Mouse (Mus musculus): ENCODE measurements around the gene Ppp6r2. TPM values are rescaled to one million over a fixed set of nuclear protein-coding genes. Genes with fewer than 3 reads are reported as not detected.

Ppp6r2 gene
- polyA plus RNA-seq, 2 experiments = 15.3 to 17.7 TPM

DNA sequence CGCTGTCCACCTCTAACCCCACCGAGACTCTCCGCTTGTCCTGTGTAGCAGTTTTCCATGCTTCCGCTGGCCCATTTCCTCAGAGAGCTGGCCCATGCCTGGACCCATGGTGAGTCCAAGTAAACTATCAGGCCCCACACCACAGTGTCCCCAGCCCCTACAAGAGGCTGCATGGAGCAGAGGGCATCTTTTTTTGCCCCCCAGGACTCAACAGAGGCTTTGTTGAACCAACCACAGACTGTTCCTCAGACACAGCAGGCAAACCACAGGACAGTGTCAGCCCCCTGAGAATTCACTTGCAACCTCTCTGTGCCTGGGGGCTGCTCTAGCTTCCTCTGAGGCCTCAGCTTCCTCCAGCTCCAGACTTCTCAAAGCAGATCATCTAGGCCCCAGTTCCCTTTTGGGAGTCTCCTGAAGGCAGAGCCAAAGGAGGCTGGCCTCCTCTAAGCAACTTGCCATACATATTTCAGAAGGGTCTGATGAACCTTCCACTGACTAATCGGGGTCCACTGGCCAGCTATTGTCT, 39.8 kb upstream of the Ppp6r2 start:
- Histone ChIP-seq H3K9me3 (ENCODE audit: control insufficient read depth, low read length) (no peaks in the 10 kb centered on the region), H3K4me3 (ENCODE audit: insufficient read depth in 1 of 2, low read depth in 2 of 2, low read length in 2 of 2) (no peak overlapping the region), H3K4me1 (replicated peaks; ENCODE audit: control insufficient read depth in 2 of 2, insufficient read depth in 2 of 2, low read length in 1 of 2) (peaks cover 0 to 19% of the 10 kb centered on the region in 2 experiments; a peak in 3 of 4 replicates), H3K27me3 (ENCODE audit: control insufficient read depth, insufficient read depth, low read length) (peaks cover 22% of the 10 kb centered on the region), H3K27ac (no peak overlapping the region), H3K36me3 (replicated peaks; ENCODE audit: control insufficient read depth, insufficient read depth, low read depth) (no peaks in the 10 kb centered on the region), H3K9ac (replicated peaks) (no peak overlapping the region), H3K4me2 (ENCODE audit: low read depth) (no peak overlapping the region)
- 70% methylated on average over 5 of the region's 5 CpGs for WGBS (ENCODE audit: insufficient replicate concordance)
- DNase-seq (ENCODE audit: low read depth in 3 of 3, low spot score in 3 of 3) (no peak), ATAC-seq (ENCODE audit: insufficient read depth) (no peak)
- TF ChIP-seq CTCF (IDR thresholded peaks at IDR 0.05; ENCODE audit: low read depth) (no peak), EP300 (IDR thresholded peaks at IDR 0.05; ENCODE audit: low read depth) (no peak)

DNA sequence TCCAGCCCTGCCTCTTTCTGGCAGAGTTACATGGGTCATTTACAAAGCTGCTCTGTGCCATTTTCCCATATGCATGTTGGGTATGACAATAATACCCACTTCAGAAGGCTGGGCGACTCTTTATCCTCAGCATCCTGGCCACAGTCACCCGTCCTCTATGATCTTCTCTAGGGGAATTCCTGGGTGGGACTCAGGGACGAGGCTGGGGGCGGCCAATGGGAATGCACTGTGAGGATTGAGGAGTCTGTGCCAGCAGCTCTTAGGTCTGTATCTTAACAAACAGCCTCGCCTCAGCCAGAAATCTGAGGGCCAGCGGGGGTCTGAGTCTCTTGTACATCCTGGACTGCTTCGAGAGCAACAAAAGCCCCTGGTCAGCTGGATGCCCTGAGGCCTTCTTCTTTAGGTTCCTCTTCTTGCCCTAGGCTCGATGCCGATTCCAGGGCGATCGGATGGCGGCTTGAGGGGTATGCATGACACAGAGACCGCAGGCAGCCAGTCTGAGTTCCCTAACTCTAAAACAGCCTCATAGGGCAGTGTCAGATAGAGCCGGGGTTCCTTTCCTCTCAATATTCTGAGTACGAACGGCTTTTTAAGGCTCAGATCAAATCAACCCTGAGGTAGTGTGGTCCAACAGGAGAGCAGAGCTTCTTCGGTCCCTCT, 38.9 kb upstream of the Ppp6r2 start:
- H3K9me3 ChIP-seq (ENCODE audit: control insufficient read depth, low read length) = no peaks in the 10 kb centered on the region
- H3K27me3 ChIP-seq (ENCODE audit: control insufficient read depth, insufficient read depth, low read length) = peaks cover 22% of the 10 kb centered on the region
- H3K4me3 ChIP-seq (ENCODE audit: insufficient read depth in 1 of 2, low read depth in 2 of 2, low read length in 2 of 2) = peak overlapping the region; percentile 38 to 55
- peak overlapping the region; percentile 68 for H3K4me2 ChIP-seq (ENCODE audit: low read depth)
- no peak overlapping the region for H3K27ac ChIP-seq
- no peak overlapping the region; the same call in 1 of the 2 replicates for H3K9ac ChIP-seq (replicated peaks)
- H3K36me3 ChIP-seq (replicated peaks; ENCODE audit: control insufficient read depth, insufficient read depth, low read depth) = no peaks in the 10 kb centered on the region
- peaks cover 0 to 27% of the 10 kb centered on the region in 2 experiments; a peak in 3 of 4 replicates for H3K4me1 ChIP-seq (replicated peaks; ENCODE audit: control insufficient read depth in 2 of 2, insufficient read depth in 2 of 2, low read length in 1 of 2)
- ATAC-seq (ENCODE audit: insufficient read depth) (no peak), DNase-seq (ENCODE audit: low read depth in 3 of 3, low spot score in 3 of 3) (no peak)
- TF ChIP-seq CTCF (IDR thresholded peaks at IDR 0.05; ENCODE audit: low read depth) (no peak), EP300 (IDR thresholded peaks at IDR 0.05; ENCODE audit: low read depth) (no peak)
- WGBS (ENCODE audit: insufficient replicate concordance) = 31% methylated on average over 17 of the region's 17 CpGs

DNA sequence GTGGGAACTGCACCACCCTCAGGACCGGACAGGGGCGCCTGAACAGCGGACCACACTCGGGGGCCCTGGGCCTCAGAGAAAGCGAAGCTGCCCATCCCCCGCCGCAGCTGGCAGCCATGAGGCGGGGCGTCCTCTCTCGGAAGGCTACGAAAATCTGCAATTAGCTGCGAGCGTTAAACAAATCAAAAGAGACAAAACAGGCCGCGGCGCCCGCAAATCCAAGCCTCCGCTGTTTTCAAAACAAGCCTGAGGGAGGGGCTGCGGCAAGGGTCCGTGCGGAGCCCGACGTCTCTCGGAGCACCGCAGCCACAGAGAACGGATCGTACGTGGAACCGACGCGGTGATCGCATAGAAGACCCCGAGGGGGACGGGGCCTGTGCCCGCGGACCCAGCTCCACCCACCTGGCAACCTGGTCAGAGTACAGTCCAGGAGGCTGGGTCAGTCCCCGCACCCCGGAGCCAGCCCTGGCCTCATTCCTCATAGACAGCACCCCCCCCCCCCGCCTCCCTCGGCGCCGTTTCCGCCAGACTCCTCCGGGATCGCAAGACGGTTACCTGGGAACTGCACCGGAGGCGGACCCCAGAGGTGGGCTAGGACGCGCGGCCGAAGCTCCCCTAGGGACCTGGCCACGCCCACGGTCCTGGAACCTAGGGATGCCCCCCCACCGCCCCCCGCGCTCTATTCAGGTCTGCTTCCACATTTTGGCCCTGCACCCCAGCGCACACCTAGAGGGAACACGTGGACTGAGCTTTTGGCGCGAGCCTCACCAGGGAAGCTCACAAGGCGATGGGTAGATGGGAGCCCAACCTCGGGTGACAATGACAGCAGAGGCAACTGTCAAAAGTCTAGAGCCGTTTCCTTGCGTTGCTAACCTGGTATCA, 38.1 kb upstream of the Ppp6r2 start:
- no peak for DNase-seq (ENCODE audit: low read depth in 3 of 3, low spot score in 3 of 3)
- H3K4me3 ChIP-seq (ENCODE audit: insufficient read depth in 1 of 2, low read depth in 2 of 2, low read length in 2 of 2) = peak overlapping the region; percentile 38 to 55
- H3K27ac ChIP-seq = no peak overlapping the region
- H3K27me3 ChIP-seq (ENCODE audit: control insufficient read depth, insufficient read depth, low read length) = peaks cover 22% of the 10 kb centered on the region
- H3K4me1 ChIP-seq (replicated peaks; ENCODE audit: control insufficient read depth in 2 of 2, insufficient read depth in 2 of 2, low read length in 1 of 2) = peaks cover 3 to 35% of the 10 kb centered on the region in 2 experiments
- peak overlapping the region; percentile 68 for H3K4me2 ChIP-seq (ENCODE audit: low read depth)
- ATAC-seq (ENCODE audit: insufficient read depth) = no peak
- peak overlapping the region; percentile 23 for H3K9ac ChIP-seq (replicated peaks)
- H3K9me3 ChIP-seq (ENCODE audit: control insufficient read depth, low read length) = no peaks in the 10 kb centered on the region
- H3K36me3 ChIP-seq (replicated peaks; ENCODE audit: control insufficient read depth, insufficient read depth, low read depth) = no peaks in the 10 kb centered on the region
- under 1% methylated on average over 63 of the region's 65 CpGs for WGBS (ENCODE audit: insufficient replicate concordance)
- TF ChIP-seq EP300 (IDR thresholded peaks at IDR 0.05; ENCODE audit: low read depth) (no peak), CTCF (IDR thresholded peaks at IDR 0.05; ENCODE audit: low read depth) (no peak)

DNA sequence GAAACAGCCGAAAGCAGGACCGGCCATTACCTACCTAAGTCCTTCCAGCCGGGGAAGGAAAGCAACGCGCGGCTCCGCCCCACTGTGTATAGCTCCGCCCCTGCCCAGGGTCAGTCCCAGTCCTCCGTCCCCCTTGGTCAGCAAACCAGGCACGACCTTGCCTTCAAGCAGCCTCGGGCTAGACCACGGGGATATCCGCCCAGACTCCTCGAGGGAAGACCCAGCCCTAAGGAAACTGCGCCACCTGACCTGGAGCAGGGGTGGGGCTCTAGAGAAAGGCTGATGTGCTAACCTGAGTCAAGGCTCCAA, 37.5 kb upstream of the Ppp6r2 start:
- 4% methylated on average over 15 of the region's 15 CpGs for WGBS (ENCODE audit: insufficient replicate concordance)
- Histone ChIP-seq H3K4me2 (ENCODE audit: low read depth) (peak overlapping the region; percentile 68), H3K27ac (no peak overlapping the region), H3K4me3 (ENCODE audit: insufficient read depth in 1 of 2, low read depth in 2 of 2, low read length in 2 of 2) (peak overlapping the region; percentile 38 to 55), H3K9me3 (ENCODE audit: control insufficient read depth, low read length) (no peaks in the 10 kb centered on the region), H3K9ac (replicated peaks) (no peak overlapping the region), H3K27me3 (ENCODE audit: control insufficient read depth, insufficient read depth, low read length) (peaks cover 22% of the 10 kb centered on the region), H3K36me3 (replicated peaks; ENCODE audit: control insufficient read depth, insufficient read depth, low read depth) (no peaks in the 10 kb centered on the region), H3K4me1 (replicated peaks; ENCODE audit: control insufficient read depth in 2 of 2, insufficient read depth in 2 of 2, low read length in 1 of 2) (peaks cover 7 to 40% of the 10 kb centered on the region in 2 experiments)
- DNase-seq (ENCODE audit: low read depth in 3 of 3, low spot score in 3 of 3) (no peak), ATAC-seq (ENCODE audit: insufficient read depth) (peak; percentile 40)
- TF ChIP-seq EP300 (IDR thresholded peaks at IDR 0.05; ENCODE audit: low read depth) = no peak
- no peak for TF ChIP-seq CTCF (IDR thresholded peaks at IDR 0.05; ENCODE audit: low read depth)

DNA sequence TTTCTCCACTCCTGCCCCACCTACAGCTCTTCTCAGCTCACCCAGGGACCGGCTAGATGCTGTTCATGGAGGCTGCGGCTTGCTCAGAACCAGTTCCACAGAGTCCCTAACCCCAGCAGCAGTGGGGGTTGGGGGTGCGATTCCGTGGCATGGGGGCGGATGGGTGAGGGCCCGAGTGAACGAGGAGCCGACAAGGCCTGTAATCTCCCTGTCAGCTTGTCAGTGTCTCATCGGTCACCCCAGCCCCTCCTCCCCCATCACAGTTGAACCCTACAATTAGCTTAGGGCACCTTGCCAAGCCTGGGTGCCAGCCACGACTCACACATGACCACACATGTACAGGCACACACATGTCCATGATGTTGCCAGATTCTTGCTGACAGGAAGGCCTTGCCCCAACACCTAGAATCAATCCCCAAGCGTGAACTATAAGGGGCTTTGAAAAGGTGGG, 36.4 kb upstream of the Ppp6r2 start:
- H3K27ac ChIP-seq = no peak overlapping the region
- TF ChIP-seq EP300 (IDR thresholded peaks at IDR 0.05; ENCODE audit: low read depth) = no peak
- no peak for TF ChIP-seq CTCF (IDR thresholded peaks at IDR 0.05; ENCODE audit: low read depth)
- no peak overlapping the region for H3K9ac ChIP-seq (replicated peaks)
- H3K27me3 ChIP-seq (ENCODE audit: control insufficient read depth, insufficient read depth, low read length) = peaks cover 30% of the 10 kb centered on the region
- no peaks in the 10 kb centered on the region for H3K36me3 ChIP-seq (replicated peaks; ENCODE audit: control insufficient read depth, insufficient read depth, low read depth)
- peaks cover 7 to 41% of the 10 kb centered on the region in 2 experiments for H3K4me1 ChIP-seq (replicated peaks; ENCODE audit: control insufficient read depth in 2 of 2, insufficient read depth in 2 of 2, low read length in 1 of 2)
- ATAC-seq (ENCODE audit: insufficient read depth) (no peak), DNase-seq (ENCODE audit: low read depth in 3 of 3, low spot score in 3 of 3) (no peak)
- H3K4me2 ChIP-seq (ENCODE audit: low read depth) = no peak overlapping the region
- 59% methylated on average over 11 of the region's 11 CpGs for WGBS (ENCODE audit: insufficient replicate concordance)
- no peak overlapping the region for H3K4me3 ChIP-seq (ENCODE audit: insufficient read depth in 1 of 2, low read depth in 2 of 2, low read length in 2 of 2)
- no peaks in the 10 kb centered on the region for H3K9me3 ChIP-seq (ENCODE audit: control insufficient read depth, low read length)

All from liver, embryonic 14.5 days (tissue).